Mouse (Mus musculus): ENCODE results near the gene Vmn1r219. TPM values are rescaled to one million over a fixed set of nuclear protein-coding genes. Genes with fewer than 3 reads are reported as not detected.
"Not testable (repeated sequence)": the region's sequence is repeated elsewhere in the genome, so short reads cannot be mapped to it uniquely, and the experiment has no call there.

Gene Vmn1r219
- polyA plus RNA-seq, 1 experiment: not detected

- Histone ChIP-seq H3K4me3 (ENCODE audit: extremely low read depth, insufficient read depth, insufficient read length) (no peak within 1 kb of the TSS), H3K4me1 (ENCODE audit: control insufficient read depth, insufficient read depth, insufficient read length) (no peaks in the 10 kb centered on the region), H3K27ac (ENCODE audit: insufficient read depth, low read length) (no peak within 1 kb of the TSS), H3K27me3 (ENCODE audit: control insufficient read depth, insufficient read depth, low read length) (no peaks in the 10 kb centered on the region), H3K36me3 (ENCODE audit: control insufficient read depth, insufficient read depth, low read length) (no peaks in the 10 kb centered on the region)
- WGBS: 81% methylated on average over 2 of the region's 2 CpGs
- TF ChIP-seq CTCF (IDR thresholded peaks at IDR 0.05; ENCODE audit: extremely low read depth, insufficient read depth, insufficient read length, insufficient replicate concordance): no peak
- no peak for TF ChIP-seq POLR2A (IDR thresholded peaks at IDR 0.05; ENCODE audit: low read depth, low read length)
- no peak for DNase-seq (ENCODE audit: low read depth in 1 of 2, low spot score in 2 of 2)
These were observed 28.8 kb downstream of the Vmn1r219 start, which contains the start of gene Vmn1r220 for GRCm38 (mm10) chr13:23187875-23188274. TSS of gene Vmn1r220 (minus strand) at chr13:23187975.

- H3K27me3 ChIP-seq (ENCODE audit: control insufficient read depth, insufficient read depth, low read length); H3K27ac ChIP-seq (ENCODE audit: insufficient read depth, low read length); H3K4me1 ChIP-seq (ENCODE audit: control insufficient read depth, insufficient read depth, insufficient read length); H3K4me3 ChIP-seq (ENCODE audit: extremely low read depth, insufficient read depth, insufficient read length); H3K36me3 ChIP-seq (ENCODE audit: control insufficient read depth, insufficient read depth, low read length); DNase-seq (ENCODE audit: low read depth in 1 of 2, low spot score in 2 of 2): not testable (repeated sequence)
- WGBS: 64% methylated on average over 1 of the region's 1 CpGs
These were observed 44.8 kb downstream of the Vmn1r219 start for GRCm38 (mm10) chr13:23203885-23204284.

GRCm38 (mm10) chr13:23213827-23214226, 54.7 kb downstream of the Vmn1r219 start, which contains the start of gene Vmn1r221:
TSS of gene Vmn1r221 (plus strand) at chr13:23214127.
- H3K27ac ChIP-seq (ENCODE audit: insufficient read depth, low read length); H3K27me3 ChIP-seq (ENCODE audit: control insufficient read depth, insufficient read depth, low read length); H3K4me1 ChIP-seq (ENCODE audit: control insufficient read depth, insufficient read depth, insufficient read length); H3K4me3 ChIP-seq (ENCODE audit: extremely low read depth, insufficient read depth, insufficient read length); DNase-seq (ENCODE audit: low read depth in 1 of 2, low spot score in 2 of 2); H3K36me3 ChIP-seq (ENCODE audit: control insufficient read depth, insufficient read depth, low read length): not testable (repeated sequence)
- WGBS: 78% methylated on average over 2 of the region's 2 CpGs

Other genes with a start within 250 kb of the Vmn1r219 start
- gene Vmn1r213, start 151.7 kb upstream of the Vmn1r219 start, polyA plus RNA-seq (2012; rRNA removed): not detected in 2 replicates
- not detected in 2 replicates for gene Vmn1r214, start 128.9 kb upstream of the Vmn1r219 start, polyA plus RNA-seq (2012; rRNA removed)
- gene Vmn1r215, start 91.3 kb upstream of the Vmn1r219 start, polyA plus RNA-seq (2012; rRNA removed): not detected in 2 replicates
- gene Vmn1r217, start 41.1 kb upstream of the Vmn1r219 start, polyA plus RNA-seq (2012; rRNA removed): not detected in 2 replicates
- gene Vmn1r218, start 26.2 kb upstream of the Vmn1r219 start, polyA plus RNA-seq (2012; rRNA removed): not detected in 2 replicates
- not detected in 2 replicates for gene Vmn1r220, start 28.7 kb downstream of the Vmn1r219 start, polyA plus RNA-seq (2012; rRNA removed)
- not detected in 2 replicates for gene Vmn1r221, start 54.8 kb downstream of the Vmn1r219 start, polyA plus RNA-seq (2012; rRNA removed)
- gene Vmn1r222, start 76.6 kb downstream of the Vmn1r219 start, polyA plus RNA-seq (2012; rRNA removed): not detected in 2 replicates
- gene Vmn1r223, start 87.8 kb downstream of the Vmn1r219 start, polyA plus RNA-seq (2012; rRNA removed): not detected in 2 replicates
- gene Zfp322a, start 209.9 kb downstream of the Vmn1r219 start, polyA plus RNA-seq (2012; rRNA removed): 0.70 and 0.90 TPM in 2 replicates

Measured in spleen, adult 2 months (tissue).